Mouse (Mus musculus): ENCODE measurements at regions not wholly inside any gene's neighbourhood (a gene's known extent, or its start where the extent isn't known, plus 50 kb on each side); places are given as distances from the start of the nearest gene placed in this dataset.

DNA sequence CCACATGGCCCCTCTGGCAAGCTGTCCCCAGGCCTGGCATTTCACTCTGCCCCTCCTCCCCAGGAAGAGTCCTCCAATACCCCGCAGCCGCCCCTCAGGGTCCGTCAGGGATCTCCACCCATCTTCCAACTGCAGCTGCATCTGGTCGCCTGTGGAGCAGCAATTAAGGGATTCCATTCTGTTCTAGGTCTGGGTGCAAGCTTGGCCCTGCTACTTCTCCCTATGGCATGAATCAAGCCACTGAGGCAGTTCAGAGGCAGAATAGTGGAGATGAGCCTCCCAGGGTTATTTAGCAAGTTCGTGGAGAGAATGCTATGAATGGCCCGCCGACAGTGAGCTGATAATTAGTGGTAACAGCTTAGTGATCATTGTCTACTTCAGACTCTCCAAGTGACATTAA, 275.7 kb upstream of the Irx3 start:
- DNase-seq: no peak
- no peaks in the 10 kb centered on the region for H3K36me3 ChIP-seq (ENCODE audit: control insufficient read depth, insufficient read depth, low read length)
- H3K9ac ChIP-seq (ENCODE audit: low read depth, low read length): no peak overlapping the region
- 62% methylated on average over 7 of the region's 7 CpGs for WGBS
- TF ChIP-seq EP300 (IDR thresholded peaks at IDR 0.05; ENCODE audit: insufficient read depth, low read depth, low read length) (no peak), CTCF (IDR thresholded peaks at IDR 0.05) (no peak), POLR2A (IDR thresholded peaks at IDR 0.05; ENCODE audit: insufficient read depth, low read depth, low read length) (no peak)
- no peak overlapping the region for H3K27ac ChIP-seq
- H3K4me3 ChIP-seq: no peak overlapping the region
- intact Hi-C loops (cut with DNase I): no loop called here
- no peaks in the 10 kb centered on the region for H3K4me1 ChIP-seq (ENCODE audit: control insufficient read depth, insufficient read depth, low read length)
- no peaks in the 10 kb centered on the region for H3K27me3 ChIP-seq (ENCODE audit: control insufficient read depth, insufficient read depth, low read length)
- H3K79me2 ChIP-seq (replicated peaks; ENCODE audit: control insufficient read depth, insufficient read depth, low read length): no peaks in the 10 kb centered on the region

DNA sequence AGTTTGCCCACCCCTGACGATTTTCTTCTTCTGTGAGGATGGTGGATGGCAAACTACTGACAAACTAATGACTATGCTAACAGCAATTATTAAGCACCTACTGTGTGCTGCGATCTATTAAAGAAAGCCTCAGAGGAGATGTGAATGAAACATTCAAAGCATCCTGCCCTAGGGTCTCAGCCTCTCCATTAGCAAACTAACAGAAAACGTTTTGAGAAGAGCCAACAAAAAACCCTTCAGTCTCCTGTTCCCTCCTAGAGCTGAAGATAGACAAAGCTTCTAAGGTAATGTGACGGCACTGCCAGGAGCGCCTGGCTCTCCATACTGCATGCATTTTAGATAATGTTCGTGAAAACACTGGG, 270.4 kb upstream of the Irx3 start:
- H3K27ac ChIP-seq: no peak overlapping the region
- no peak overlapping the region for H3K4me3 ChIP-seq
- no peaks in the 10 kb centered on the region for H3K36me3 ChIP-seq (ENCODE audit: control insufficient read depth, insufficient read depth, low read length)
- WGBS: 42% methylated on average over 6 of the region's 6 CpGs
- no peaks in the 10 kb centered on the region for H3K4me1 ChIP-seq (ENCODE audit: control insufficient read depth, insufficient read depth, low read length)
- TF ChIP-seq CTCF (IDR thresholded peaks at IDR 0.05) (no peak), EP300 (IDR thresholded peaks at IDR 0.05; ENCODE audit: insufficient read depth, low read depth, low read length) (no peak), POLR2A (IDR thresholded peaks at IDR 0.05; ENCODE audit: insufficient read depth, low read depth, low read length) (no peak)
- no peaks in the 10 kb centered on the region for H3K27me3 ChIP-seq (ENCODE audit: control insufficient read depth, insufficient read depth, low read length)
- no peaks in the 10 kb centered on the region for H3K79me2 ChIP-seq (replicated peaks; ENCODE audit: control insufficient read depth, insufficient read depth, low read length)
- DNase-seq: no peak
- H3K9ac ChIP-seq (ENCODE audit: low read depth, low read length): no peak overlapping the region
- intact Hi-C loops (cut with DNase I): no loop called here

DNA sequence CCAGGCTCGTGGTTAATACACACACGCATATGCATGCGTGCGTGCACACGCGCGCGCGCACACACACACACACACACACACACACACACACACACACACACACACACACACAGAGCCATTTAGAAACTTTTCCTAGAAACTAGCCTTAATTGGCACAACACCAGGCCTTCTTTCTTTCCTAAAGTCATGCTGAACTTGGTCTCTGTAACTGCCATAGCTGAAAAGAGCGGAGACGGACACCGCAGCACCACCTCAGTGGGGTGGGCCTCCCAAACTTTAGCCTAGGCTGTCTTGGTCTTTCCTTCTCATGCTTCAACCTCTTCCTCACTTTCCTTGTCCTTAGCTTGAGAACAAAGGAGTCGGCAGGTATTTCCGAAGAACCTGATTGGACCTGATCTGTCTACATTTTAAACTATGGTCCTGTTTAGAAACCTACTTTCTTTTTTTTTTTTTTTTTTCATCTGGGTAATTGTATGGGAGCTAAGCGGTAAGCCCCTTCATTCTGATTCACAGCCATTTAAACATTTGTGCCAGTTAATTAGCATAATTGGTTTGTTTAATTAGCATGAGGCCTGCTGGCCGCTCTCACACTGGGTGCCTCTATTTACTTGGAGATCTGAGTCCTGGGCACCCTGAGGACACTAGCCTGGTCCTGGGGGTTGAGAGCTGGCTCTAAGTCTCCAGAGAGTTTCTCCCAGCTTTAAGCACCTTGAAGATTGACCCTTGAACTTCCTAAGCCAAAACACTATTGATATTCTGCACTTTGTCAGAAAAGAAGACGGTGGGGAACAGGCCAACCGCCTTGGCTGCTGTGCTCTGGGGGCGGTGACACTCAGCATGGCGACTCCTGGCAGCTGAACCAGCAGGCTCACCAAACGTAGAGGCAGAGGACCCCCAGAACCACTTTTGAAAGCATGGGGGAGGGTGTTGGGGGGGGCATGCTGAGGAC, 269.7 kb upstream of the Irx3 start:
- no peak overlapping the region for H3K9ac ChIP-seq (ENCODE audit: low read depth, low read length)
- no peaks in the 10 kb centered on the region for H3K27me3 ChIP-seq (ENCODE audit: control insufficient read depth, insufficient read depth, low read length)
- intact Hi-C loops (cut with DNase I): no loop called here

DNA sequence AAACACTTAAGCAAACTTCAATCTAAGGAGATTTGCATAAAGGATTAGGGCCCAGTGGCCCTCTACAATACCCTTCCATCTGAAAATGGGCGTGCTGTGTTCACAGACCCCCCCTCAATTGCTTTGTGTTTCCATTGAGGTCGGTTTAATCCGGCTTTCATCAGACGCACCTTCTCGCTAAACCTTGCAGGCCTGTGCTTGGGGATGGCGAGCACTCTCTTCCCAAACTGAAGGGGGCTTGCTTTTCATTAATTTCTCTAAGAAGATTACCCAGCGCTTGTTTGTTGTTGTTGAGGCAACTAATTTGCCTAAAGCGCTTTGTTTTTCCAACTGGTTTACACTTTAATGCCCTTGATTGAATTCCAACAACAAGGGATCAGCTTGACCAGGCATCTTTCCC, 268.8 kb upstream of the Irx3 start:
- intact Hi-C loops (cut with DNase I): no loop called here
- DNase-seq: no peak
- no peaks in the 10 kb centered on the region for H3K27me3 ChIP-seq (ENCODE audit: control insufficient read depth, insufficient read depth, low read length)
- no peak overlapping the region for H3K4me3 ChIP-seq
- no peak overlapping the region for H3K9ac ChIP-seq (ENCODE audit: low read depth, low read length)
- H3K27ac ChIP-seq: no peak overlapping the region
- whole genome bisulfite sequencing: 64% methylated on average over 8 of the region's 8 CpGs
- TF ChIP-seq POLR2A (IDR thresholded peaks at IDR 0.05; ENCODE audit: insufficient read depth, low read depth, low read length): no peak
- TF ChIP-seq CTCF (IDR thresholded peaks at IDR 0.05): no peak
- TF ChIP-seq EP300 (IDR thresholded peaks at IDR 0.05; ENCODE audit: insufficient read depth, low read depth, low read length): no peak
- H3K79me2 ChIP-seq (replicated peaks; ENCODE audit: control insufficient read depth, insufficient read depth, low read length): no peaks in the 10 kb centered on the region
- no peaks in the 10 kb centered on the region for H3K4me1 ChIP-seq (ENCODE audit: control insufficient read depth, insufficient read depth, low read length)
- H3K36me3 ChIP-seq (ENCODE audit: control insufficient read depth, insufficient read depth, low read length): no peaks in the 10 kb centered on the region

More for the DNA sequence above, 269.7 kb upstream of the Irx3 start:
- Histone ChIP-seq H3K36me3 (ENCODE audit: control insufficient read depth, insufficient read depth, low read length) (no peaks in the 10 kb centered on the region), H3K79me2 (replicated peaks; ENCODE audit: control insufficient read depth, insufficient read depth, low read length) (no peaks in the 10 kb centered on the region), H3K4me3 (no peak overlapping the region), H3K4me1 (ENCODE audit: control insufficient read depth, insufficient read depth, low read length) (no peaks in the 10 kb centered on the region), H3K27ac (no peak overlapping the region)
- DNase-seq: no peak
- TF ChIP-seq CTCF (IDR thresholded peaks at IDR 0.05): no peak
- TF ChIP-seq POLR2A (IDR thresholded peaks at IDR 0.05; ENCODE audit: insufficient read depth, low read depth, low read length): no peak
- no peak for TF ChIP-seq EP300 (IDR thresholded peaks at IDR 0.05; ENCODE audit: insufficient read depth, low read depth, low read length)
- 72% methylated on average over 21 of the region's 21 CpGs for WGBS

DNA sequence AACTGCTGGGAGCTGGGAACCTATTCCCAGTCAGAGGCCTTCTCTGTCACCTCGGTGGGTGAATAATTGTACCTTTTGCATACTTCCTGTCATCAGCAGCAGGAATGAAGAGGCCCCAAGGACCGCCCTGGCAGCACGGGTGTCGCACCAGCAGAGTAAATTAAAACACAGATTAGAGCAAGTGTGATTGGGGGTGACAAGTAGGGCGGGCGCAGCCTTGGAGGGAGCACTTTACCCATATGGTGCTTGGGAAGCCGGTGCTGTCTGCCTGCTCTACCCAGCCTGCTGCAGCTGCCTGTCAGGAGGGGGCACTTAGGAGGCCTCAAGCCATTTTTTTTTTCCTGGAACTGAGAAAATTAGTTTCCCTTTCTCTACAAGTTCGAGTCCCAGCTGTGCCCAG, 264.6 kb upstream of the Irx3 start:
- DNase-seq: no peak
- no peak overlapping the region for H3K4me3 ChIP-seq
- H3K9ac ChIP-seq (ENCODE audit: low read depth, low read length): no peak overlapping the region
- H3K4me1 ChIP-seq (ENCODE audit: control insufficient read depth, insufficient read depth, low read length): no peaks in the 10 kb centered on the region
- intact Hi-C loops (cut with DNase I): no loop called here
- H3K27me3 ChIP-seq (ENCODE audit: control insufficient read depth, insufficient read depth, low read length): no peaks in the 10 kb centered on the region
- no peaks in the 10 kb centered on the region for H3K36me3 ChIP-seq (ENCODE audit: control insufficient read depth, insufficient read depth, low read length)
- WGBS: 52% methylated on average over 8 of the region's 8 CpGs
- H3K79me2 ChIP-seq (replicated peaks; ENCODE audit: control insufficient read depth, insufficient read depth, low read length): no peaks in the 10 kb centered on the region
- no peak for TF ChIP-seq EP300 (IDR thresholded peaks at IDR 0.05; ENCODE audit: insufficient read depth, low read depth, low read length)
- TF ChIP-seq CTCF (IDR thresholded peaks at IDR 0.05): no peak
- TF ChIP-seq POLR2A (IDR thresholded peaks at IDR 0.05; ENCODE audit: insufficient read depth, low read depth, low read length): no peak
- H3K27ac ChIP-seq: no peak overlapping the region

DNA sequence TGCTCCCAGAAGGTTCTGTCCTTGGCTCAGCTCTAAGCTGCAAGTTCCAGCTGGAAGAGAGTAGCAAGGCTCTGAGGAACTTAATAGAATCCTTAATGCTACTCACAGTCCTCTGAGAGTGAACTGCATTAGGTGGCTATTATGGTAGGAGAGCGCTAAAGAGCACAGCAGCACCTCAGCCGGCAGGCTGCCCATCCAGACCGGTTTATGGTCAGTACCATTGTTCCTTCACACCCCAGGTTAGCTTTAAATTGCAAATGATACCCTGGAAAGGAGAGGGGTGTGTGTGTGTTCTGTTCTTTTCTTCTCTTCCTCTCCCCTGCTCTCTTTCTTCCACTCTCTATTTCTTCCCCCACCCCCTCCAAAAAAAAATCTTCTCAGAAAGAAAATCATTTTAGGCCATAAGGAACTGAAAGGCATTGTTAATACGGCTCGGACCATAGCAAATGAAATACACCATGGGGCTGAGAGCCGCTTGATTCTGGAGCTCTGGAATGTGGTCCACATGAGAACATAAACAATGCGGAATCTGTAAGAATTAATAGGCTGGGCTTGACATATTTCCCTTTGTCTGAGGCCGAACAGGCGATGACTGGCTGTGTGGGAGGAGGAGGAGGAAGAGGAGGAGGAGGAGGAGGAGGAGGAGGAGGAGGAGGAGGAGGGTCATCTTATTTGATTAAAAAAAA, 263.8 kb upstream of the Irx3 start:
- Histone ChIP-seq H3K4me1 (ENCODE audit: control insufficient read depth, insufficient read depth, low read length) (no peaks in the 10 kb centered on the region), H3K36me3 (ENCODE audit: control insufficient read depth, insufficient read depth, low read length) (no peaks in the 10 kb centered on the region), H3K79me2 (replicated peaks; ENCODE audit: control insufficient read depth, insufficient read depth, low read length) (no peaks in the 10 kb centered on the region), H3K4me3 (no peak overlapping the region), H3K27ac (no peak overlapping the region), H3K9ac (ENCODE audit: low read depth, low read length) (no peak overlapping the region), H3K27me3 (ENCODE audit: control insufficient read depth, insufficient read depth, low read length) (no peaks in the 10 kb centered on the region)
- WGBS: 47% methylated on average over 9 of the region's 9 CpGs
- TF ChIP-seq EP300 (IDR thresholded peaks at IDR 0.05; ENCODE audit: insufficient read depth, low read depth, low read length) (no peak), CTCF (IDR thresholded peaks at IDR 0.05) (no peak), POLR2A (IDR thresholded peaks at IDR 0.05; ENCODE audit: insufficient read depth, low read depth, low read length) (no peak)
- no peak for DNase-seq
- intact Hi-C loops (cut with DNase I): no loop called here
